Mouse (Mus musculus) embryonic facial prominence, embryonic 14.5 days (tissue): ENCODE measurements around the gene Fbxw17. TPM values are rescaled to one million over a fixed set of nuclear protein-coding genes. Genes with fewer than 3 reads are reported as not detected.
"Not testable (repeated sequence)": the region's sequence is repeated elsewhere in the genome, so short reads cannot be mapped to it uniquely, and the experiment has no call there.

Experiments used
- ATAC-seq: fragments of 200-750 bp; cut with Nextera tagmentation; 2 replicates; pipeline ENCODE4 v1.8.0; 2017; ENCODE audit warnings: low read depth, moderate number of reproducible peaks, moderate TSS enrichment
- DNase-seq: peaks from one replicate; pipeline ENCODE4 v3.0.0-alpha.2; 2015; ENCODE audit warnings: low spot score
- H3K27ac ChIP-seq: fragments of 300-500 bp; sonication (generic); replicated peaks from 2 replicates; pipeline ENCODE4 v1.5.1; 2014; ENCODE audit warnings: low read depth, mild to moderate bottlenecking, low read length, moderate library complexity
- H3K27me3 ChIP-seq: fragments of 300-500 bp; sonication (generic); replicated peaks from 2 replicates; pipeline ENCODE4 v1.6.1; 2014; ENCODE audit warnings: low read length; ENCODE audit not compliant: control insufficient read depth, insufficient read depth
- H3K36me3 ChIP-seq: fragments of 300-500 bp; sonication (generic); 2 replicates; pipeline ENCODE4 v1.6.1; 2014; ENCODE audit warnings: low read length, mixed read lengths; ENCODE audit not compliant: control insufficient read depth, insufficient read depth
- H3K4me1 ChIP-seq: fragments of 300-500 bp; sonication (generic); 2 replicates; pipeline ENCODE4 v1.6.1; 2014; ENCODE audit warnings: antibody characterized with exemption, low read length; ENCODE audit not compliant: control insufficient read depth, insufficient read depth
- H3K4me2 ChIP-seq: fragments of 300-500 bp; sonication (generic); 2 replicates; pipeline ENCODE4 v1.6.1; 2014; ENCODE audit warnings: low read depth, mild to moderate bottlenecking, low read length, moderate library complexity, mixed read lengths
- H3K4me3 ChIP-seq: fragments of 300-500 bp; sonication (generic); 2 replicates; pipeline ENCODE4 v1.5.1; 2014; ENCODE audit warnings: low read depth, mild to moderate bottlenecking, low read length
- H3K9ac ChIP-seq: fragments of 300-500 bp; sonication (generic); 2 replicates; pipeline ENCODE4 v1.6.1; 2014; ENCODE audit warnings: low read depth, mild to moderate bottlenecking, low read length, moderate library complexity, mixed read lengths
- H3K9me3 ChIP-seq: fragments of 300-500 bp; sonication (generic); 2 replicates; pipeline ENCODE4 v1.6.1; 2016; ENCODE audit warnings: low read length; ENCODE audit not compliant: control insufficient read depth
- WGBS: fragments of 180-500 bp; shearing (Covaris S2); extraction: QIAGEN DNeasy Blood & Tissue Kit; methylation state at CpG from one replicate; pipeline ENCODE4 v1.1.7; 2014; 5-methylcytosine and 5-hydroxymethylcytosine counted together
- polyA plus RNA-seq: library from polyadenylated mRNA; unstranded; fragments of >200 nt; fragmentation: Nextera tagmentation; extraction: Ambion mirVana; gene quantifications from 2 replicates; pipeline ENCODE4 v1.2.1, GENCODE M21; 2014

Gene Fbxw17
- polyA plus RNA-seq: 33.7 and 35.9 TPM in 2 replicates

GRCm38 (mm10) chr13:50417389-50418183 lies at the start of gene Fbxw17:
Fbxw17 (plus strand) TSS chr13:50417864.
- DNase-seq (peak; percentile 92), ATAC-seq (peak; percentile 97)
- Histone ChIP-seq H3K9ac (peak within 1 kb of the TSS; percentile 89), H3K9me3 (no peaks in the 10 kb centered on the region), H3K27ac (peak within 1 kb of the TSS; percentile 56; the same call in 1 of the 2 replicates), H3K4me2 (peak within 1 kb of the TSS; percentile 64), H3K4me1 (0 out of 2 replicates have a peak, but pooled peaks cover 3% of the 10 kb centered on the region), H3K36me3 (peaks cover 20% of the 10 kb centered on the region; the same call in 1 of the 2 replicates), H3K27me3 (no peaks in the 10 kb centered on the region), H3K4me3 (peak within 1 kb of the TSS; percentile 83)
- 22% methylated on average over 17 of the region's 35 CpGs for WGBS

DNA sequence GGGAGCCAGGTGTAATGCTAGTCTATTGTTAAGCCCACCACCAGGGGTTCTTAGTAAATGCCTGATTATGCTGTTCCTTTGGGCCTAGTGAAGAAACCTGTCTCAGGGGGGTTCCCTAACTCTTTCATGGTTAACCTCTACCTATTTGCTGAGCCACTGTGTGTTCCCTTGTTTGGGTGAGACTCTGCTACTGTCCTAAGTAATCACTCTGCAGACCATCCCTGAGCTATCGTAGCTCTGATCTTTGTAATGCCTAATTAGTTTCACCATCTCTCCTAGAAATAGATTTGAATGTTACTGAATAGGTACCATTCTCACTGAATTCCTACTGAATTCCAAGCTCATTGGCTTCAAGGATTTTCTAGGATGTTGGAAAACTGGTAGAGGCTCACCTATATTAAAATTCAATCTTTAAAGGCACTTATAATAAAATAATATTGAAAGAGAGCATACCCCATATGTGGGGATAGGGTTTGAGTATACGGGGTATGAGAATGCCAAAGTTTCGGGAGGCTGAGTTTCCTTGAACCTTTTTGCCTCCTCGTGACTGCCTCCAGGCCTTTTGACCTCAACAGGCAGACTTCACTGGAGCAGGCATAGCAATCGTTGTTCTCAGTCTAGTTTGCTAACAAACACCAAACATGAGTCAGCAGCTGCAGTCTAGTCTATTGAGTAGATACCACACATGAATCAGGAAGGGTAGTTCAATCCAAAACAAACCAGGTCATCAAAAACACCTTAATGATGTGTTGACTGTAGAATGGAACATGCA lies 44.5 kb upstream of the Fbxw17 start:
- not testable (repeated sequence) for H3K27ac ChIP-seq, DNase-seq, H3K9ac ChIP-seq, H3K4me1 ChIP-seq, ATAC-seq, H3K4me3 ChIP-seq, H3K27me3 ChIP-seq, H3K9me3 ChIP-seq, H3K4me2 ChIP-seq, H3K36me3 ChIP-seq
- WGBS: 72% methylated on average over 5 of the region's 5 CpGs

DNA sequence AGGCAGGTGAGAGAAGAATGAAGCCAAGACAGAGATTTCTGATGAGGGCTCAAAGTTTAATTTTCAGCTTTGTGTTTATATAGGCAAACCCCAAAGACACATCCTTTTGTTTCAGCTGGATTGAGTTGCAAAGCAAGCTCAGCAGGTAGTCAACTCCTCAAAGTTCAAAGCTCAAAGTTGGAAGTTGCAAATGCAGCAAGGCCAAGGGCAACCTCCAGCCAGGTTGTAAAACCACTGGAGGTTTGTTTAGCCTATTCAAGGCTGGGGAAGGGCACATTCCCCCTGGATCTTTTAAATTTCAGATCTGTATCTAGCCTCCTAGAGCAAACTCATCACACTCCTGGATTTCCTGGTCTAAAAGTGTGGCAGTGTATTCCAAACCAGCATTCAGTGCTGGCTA lies 28.5 kb upstream of the Fbxw17 start:
- not testable (repeated sequence) for H3K27me3 ChIP-seq, ATAC-seq, H3K27ac ChIP-seq, H3K9me3 ChIP-seq, H3K4me1 ChIP-seq, H3K4me3 ChIP-seq, DNase-seq, H3K4me2 ChIP-seq, H3K36me3 ChIP-seq, H3K9ac ChIP-seq

- Histone ChIP-seq H3K27me3 (no peaks in the 10 kb centered on the region), H3K4me1 (0 out of 2 replicates have a peak, but pooled peaks cover 3% of the 10 kb centered on the region), H3K4me2 (peak overlapping the region; percentile 64), H3K9me3 (no peaks in the 10 kb centered on the region), H3K36me3 (peaks cover 26% of the 10 kb centered on the region; the same call in 1 of the 2 replicates), H3K9ac (peak overlapping the region; percentile 89), H3K4me3 (peak overlapping the region; percentile 83), H3K27ac (peak overlapping the region; percentile 56; the same call in 1 of the 2 replicates)
- ATAC-seq (no peak), DNase-seq (peak; percentile 4)
- 45% methylated on average over 3 of the region's 3 CpGs for WGBS
Observed at GRCm38 (mm10) chr13:50418421-50418820, 757 bp downstream of the Fbxw17 start.

- Histone ChIP-seq H3K27ac (no peak overlapping the region), H3K4me1 (0 out of 2 replicates have a peak, but pooled peaks cover 1% of the 10 kb centered on the region), H3K9me3 (no peaks in the 10 kb centered on the region), H3K4me3 (no peak overlapping the region), H3K36me3 (peaks cover 79% of the 10 kb centered on the region), H3K9ac (no peak overlapping the region), H3K4me2 (no peak overlapping the region), H3K27me3 (no peaks in the 10 kb centered on the region)
- ATAC-seq (peak; percentile 84), DNase-seq (peak; percentile 16)
- WGBS: 79% methylated on average over 8 of the region's 8 CpGs
Observed at GRCm38 (mm10) chr13:50423625-50424209, 6.1 kb downstream of the Fbxw17 start.

DNA sequence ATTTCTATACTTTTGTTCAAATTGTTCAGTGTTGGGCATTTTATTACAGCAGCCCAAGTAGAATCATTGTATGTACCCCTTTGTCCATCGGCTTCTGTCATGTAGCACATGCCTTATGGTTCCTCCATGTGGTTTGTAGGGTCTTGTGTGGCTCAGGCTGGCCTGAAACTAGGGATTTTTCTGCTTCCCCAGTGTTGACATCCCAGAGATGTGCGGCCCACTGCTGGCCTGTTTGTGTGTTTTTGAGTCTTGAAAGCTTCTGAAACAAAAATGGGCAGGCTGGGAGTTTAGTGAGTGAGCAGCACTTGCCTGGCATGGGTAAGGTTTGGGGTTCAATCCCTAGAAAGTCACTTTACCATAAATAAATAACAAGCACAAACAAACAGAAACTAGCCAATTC lies 6.9 kb downstream of the Fbxw17 start:
- Histone ChIP-seq H3K27ac (no peak overlapping the region), H3K9ac (no peak overlapping the region), H3K9me3 (no peaks in the 10 kb centered on the region), H3K36me3 (peaks cover 86% of the 10 kb centered on the region), H3K27me3 (no peaks in the 10 kb centered on the region), H3K4me1 (no peaks in the 10 kb centered on the region), H3K4me2 (no peak overlapping the region), H3K4me3 (no peak overlapping the region)
- ATAC-seq: no peak
- no peak for DNase-seq
- 93% methylated on average over 2 of the region's 2 CpGs for WGBS

DNA sequence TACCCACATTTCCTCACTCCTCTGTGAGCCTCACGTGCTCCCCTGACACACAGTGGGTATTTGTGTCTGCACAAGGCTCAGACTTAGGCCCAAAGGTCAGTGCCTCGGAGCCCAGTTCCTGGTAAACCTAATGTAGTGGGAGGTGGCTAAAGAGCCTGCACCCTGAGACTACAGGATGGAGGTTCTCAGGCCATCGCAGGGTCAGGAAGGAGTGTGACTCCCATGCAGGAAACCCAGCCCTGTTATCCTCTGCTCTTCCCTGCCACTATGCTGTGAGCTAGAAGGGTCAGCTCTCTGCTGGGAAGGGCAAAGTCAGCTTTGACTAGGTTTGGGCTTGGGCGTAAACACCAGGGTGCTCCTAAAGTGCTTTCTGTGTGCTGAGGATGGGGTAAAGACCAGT lies 9.0 kb downstream of the Fbxw17 start:
- no peaks in the 10 kb centered on the region for H3K9me3 ChIP-seq
- H3K27ac ChIP-seq: no peak overlapping the region
- no peaks in the 10 kb centered on the region for H3K4me1 ChIP-seq
- no peaks in the 10 kb centered on the region for H3K27me3 ChIP-seq
- H3K36me3 ChIP-seq: peaks cover 88% of the 10 kb centered on the region
- no peak overlapping the region for H3K4me2 ChIP-seq
- DNase-seq (no peak), ATAC-seq (no peak)
- H3K4me3 ChIP-seq: no peak overlapping the region
- no peak overlapping the region for H3K9ac ChIP-seq
- 73% methylated on average over 4 of the region's 4 CpGs for WGBS

DNA sequence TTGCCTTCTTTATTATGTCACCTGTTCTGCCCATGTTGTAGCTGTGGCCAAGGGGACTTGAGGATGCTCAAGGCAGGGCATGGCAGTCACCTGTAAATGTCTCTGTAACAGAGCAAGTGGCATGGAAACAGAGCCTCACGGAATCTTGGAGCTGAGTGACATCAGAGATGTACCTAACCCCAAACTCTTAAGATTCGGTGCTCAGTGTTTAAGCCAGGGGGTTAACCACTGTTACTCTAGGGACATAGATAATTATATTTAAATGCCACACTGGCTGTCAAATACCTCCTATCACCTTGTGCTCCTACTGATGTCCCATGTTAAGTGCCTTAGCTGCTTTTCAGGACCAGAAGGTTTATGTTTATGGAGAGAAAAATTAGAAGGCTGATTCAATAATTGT lies 26.1 kb downstream of the Fbxw17 start, which contains the start of gene Gm47429:
Gene Gm47429, minus strand, starts transcription at position 101 of the 400 bp plus-strand sequence.
- Histone ChIP-seq H3K27me3 (no peaks in the 10 kb centered on the region), H3K36me3 (no peaks in the 10 kb centered on the region), H3K9ac (no peak within 1 kb of the TSS), H3K27ac (no peak within 1 kb of the TSS), H3K4me3 (no peak within 1 kb of the TSS), H3K9me3 (no peaks in the 10 kb centered on the region), H3K4me2 (no peak within 1 kb of the TSS), H3K4me1 (no peaks in the 10 kb centered on the region)
- no peak for ATAC-seq
- WGBS: 73% methylated on average over 2 of the region's 2 CpGs
- DNase-seq: no peak
